Mouse (Mus musculus) C2C12 (cell line): ENCODE data around the gene Tmem151a. TPM values are rescaled to one million over a fixed set of nuclear protein-coding genes. Genes with fewer than 3 reads are reported as not detected.
A peak's percentile ranks its signal among the peaks of the same experiment; 100 is the strongest.

Source experiments
- H3K27me3 ChIP-seq: one replicate; pipeline ENCODE4 v1.6.1; 2011; ENCODE audit not compliant: control insufficient read depth, insufficient read depth, insufficient read length
- H3K36me3 ChIP-seq: one replicate; pipeline ENCODE4 v1.6.1; 2011; ENCODE audit not compliant: control insufficient read depth, insufficient read depth
- H3K4me3 ChIP-seq: one replicate; pipeline ENCODE4 v1.5.1; 2011; ENCODE audit warnings: mild to moderate bottlenecking, control low read depth; ENCODE audit not compliant: poor library complexity, insufficient read depth, severe bottlenecking
- H3K79me2 ChIP-seq: one replicate; pipeline ENCODE4 v1.6.1; 2011; ENCODE audit not compliant: control insufficient read depth, insufficient read depth
- H3K79me3 ChIP-seq: one replicate; pipeline ENCODE4 v1.6.1; 2011; ENCODE audit warnings: low read depth, control low read depth
- H3ac ChIP-seq: one replicate; pipeline ENCODE3; 2011; ENCODE audit warnings: low read depth; ENCODE audit not compliant: control insufficient read depth, insufficient read length
- CEBPB ChIP-seq: IDR thresholded peaks from one replicate; pipeline ENCODE4 v1.6.1; 2011; ENCODE audit warnings: low read depth, mild to moderate bottlenecking, control low read depth, moderate library complexity
- CTCF ChIP-seq: IDR thresholded peaks from one replicate; pipeline ENCODE4 v1.5.1; 2011; ENCODE audit not compliant: control insufficient read depth, insufficient read depth, insufficient read length
- FOSL1 ChIP-seq: IDR thresholded peaks from one replicate; pipeline ENCODE4 v1.8.0; 2011; ENCODE audit warnings: mild to moderate bottlenecking, low read length; ENCODE audit not compliant: poor library complexity, insufficient read depth, severe bottlenecking
- MAX ChIP-seq: IDR thresholded peaks from one replicate; pipeline ENCODE4 v1.6.1; 2011; ENCODE audit warnings: mild to moderate bottlenecking, control low read depth
- MYOD1 ChIP-seq: IDR thresholded peaks from one replicate; pipeline ENCODE4 v1.6.1; 2011; ENCODE audit warnings: low read depth; ENCODE audit not compliant: control insufficient read depth, insufficient read length
- MYOG ChIP-seq: IDR thresholded peaks from one replicate; pipeline ENCODE4 v1.6.1; 2011; ENCODE audit not compliant: control insufficient read depth, insufficient read length; ENCODE audit errors: extremely low read depth
- USF1 ChIP-seq: IDR thresholded peaks from one replicate; pipeline ENCODE4 v1.6.1; 2011; ENCODE audit warnings: low read depth, mild to moderate bottlenecking, control low read depth, moderate library complexity
- polyA plus RNA-seq: library from polyadenylated mRNA; unstranded; fragments of >200 nt; fragmentation: generic; extraction: Trizol; gene quantifications from one replicate; pipeline ENCODE4 v1.2.1, GENCODE M21; 2012; ENCODE audit warnings: missing spikeins

Gene Tmem151a
- polyA plus RNA-seq, 1 experiment: 4.6 TPM

DNA sequence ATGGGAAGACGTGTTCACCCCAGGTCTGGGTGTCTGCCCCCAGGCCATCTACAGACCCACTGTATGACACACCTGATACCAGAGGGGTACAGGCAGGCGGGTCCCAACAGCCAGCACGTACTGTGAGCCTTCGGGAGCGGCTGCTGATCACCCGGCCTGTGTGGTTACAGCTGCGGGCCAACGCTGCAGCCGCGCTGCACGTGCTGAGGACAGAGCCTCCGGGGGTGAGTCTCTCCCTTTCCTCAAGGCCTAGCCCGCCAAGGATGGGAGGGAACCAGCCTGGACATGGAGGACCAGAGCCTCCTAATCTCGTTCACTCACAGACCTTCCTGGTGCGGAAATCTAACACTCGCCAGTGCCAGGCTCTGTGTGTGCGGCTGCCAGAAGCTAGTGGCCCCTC lies 34.3 kb downstream of the Tmem151a start:
- peaks cover 43% of the 10 kb centered on the region for H3K79me3 ChIP-seq
- H3K4me3 ChIP-seq: peak overlapping the region; percentile 84
- H3K27me3 ChIP-seq: no peaks in the 10 kb centered on the region
- H3K36me3 ChIP-seq: peaks cover 63% of the 10 kb centered on the region
- no peak for TF ChIP-seq CEBPB
- TF ChIP-seq MAX: peak; percentile 56
- peaks cover 56% of the 10 kb centered on the region for H3K79me2 ChIP-seq
- H3ac ChIP-seq: peak overlapping the region; percentile 87

DNA sequence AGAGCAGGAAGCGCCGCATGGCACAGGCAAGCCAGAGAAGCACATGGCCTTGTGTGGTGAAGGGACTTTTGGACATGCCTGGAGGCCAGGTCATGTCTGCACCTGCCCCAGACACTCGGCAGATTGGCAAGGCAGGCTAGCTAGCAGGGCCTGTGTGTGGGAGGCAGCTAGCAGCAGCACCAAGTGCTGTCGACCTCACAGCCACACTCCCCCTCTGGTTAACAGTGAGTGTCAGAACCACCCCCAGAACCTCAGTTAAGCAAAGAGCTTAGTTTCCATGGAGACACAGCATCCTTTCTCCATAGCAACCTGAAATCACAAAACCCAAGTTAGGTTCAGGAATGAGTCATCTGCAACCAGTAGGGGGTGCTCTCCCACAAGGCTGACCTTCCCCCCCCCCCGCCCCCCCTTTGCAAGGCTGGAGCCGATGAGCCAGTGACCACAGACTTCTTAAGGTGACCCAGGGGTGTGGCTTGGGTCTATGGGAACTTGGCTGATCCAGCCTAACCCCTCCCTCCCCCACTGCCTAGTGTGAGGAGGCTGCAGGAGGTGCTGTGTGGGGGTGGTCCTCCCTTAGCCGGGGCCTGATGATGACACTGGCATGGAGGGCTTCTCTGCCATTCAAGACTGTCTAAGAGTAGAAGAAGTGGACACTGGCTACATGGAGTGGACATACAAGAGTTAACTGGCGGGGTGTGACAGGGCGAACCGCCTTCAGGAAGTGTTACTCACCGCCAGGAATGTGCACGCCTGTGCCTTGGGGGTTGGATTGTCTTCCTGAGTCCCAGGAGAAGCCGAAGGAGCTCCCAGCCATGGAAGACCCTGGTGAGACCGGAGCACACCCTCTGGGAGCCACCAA lies 35.1 kb downstream of the Tmem151a start, which contains the start of gene Rin1:
Rin1 (plus strand) TSS at position 435 of the 859 bp plus-strand sequence.
- Histone ChIP-seq H3ac (peak within 1 kb of the TSS; percentile 87), H3K36me3 (peaks cover 60% of the 10 kb centered on the region), H3K79me3 (peaks cover 43% of the 10 kb centered on the region), H3K4me3 (peak within 1 kb of the TSS; percentile 84), H3K27me3 (no peaks in the 10 kb centered on the region), H3K79me2 (peaks cover 57% of the 10 kb centered on the region)
- no peak for TF ChIP-seq FOSL1
- TF ChIP-seq CTCF: peak; percentile 25
- no peak for TF ChIP-seq MYOG
- TF ChIP-seq USF1: no peak
- TF ChIP-seq MAX: peak; percentile 70
- TF ChIP-seq MYOD1: peak; percentile 54
- TF ChIP-seq CEBPB: no peak

DNA sequence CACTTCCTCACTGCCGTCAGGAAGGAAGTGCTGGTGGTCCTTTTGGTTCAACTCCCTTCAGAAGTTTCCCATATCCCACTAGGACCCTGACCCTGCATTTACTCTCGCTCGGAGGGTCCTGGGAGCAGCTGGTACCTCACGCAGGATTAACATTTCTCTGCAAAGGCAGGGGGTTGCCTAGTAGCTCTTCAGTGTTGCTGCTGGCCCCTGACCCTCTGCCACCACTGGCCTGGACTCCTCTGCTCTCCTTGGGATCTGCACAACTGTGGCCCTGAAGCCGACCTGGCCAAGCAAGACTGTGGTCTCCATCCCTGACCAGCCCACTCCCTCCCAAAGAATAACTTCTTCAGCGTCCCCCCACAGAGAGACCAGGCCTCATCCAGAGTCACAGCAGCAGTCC lies 36.0 kb downstream of the Tmem151a start:
- TF ChIP-seq MYOG (no peak), USF1 (no peak), CEBPB (no peak), MYOD1 (no peak)
- H3K27me3 ChIP-seq: no peaks in the 10 kb centered on the region
- peaks cover 38% of the 10 kb centered on the region for H3K79me3 ChIP-seq
- H3ac ChIP-seq: peak overlapping the region; percentile 7
- H3K4me3 ChIP-seq: no peak overlapping the region
- H3K36me3 ChIP-seq: peaks cover 53% of the 10 kb centered on the region
- peaks cover 55% of the 10 kb centered on the region for H3K79me2 ChIP-seq

DNA sequence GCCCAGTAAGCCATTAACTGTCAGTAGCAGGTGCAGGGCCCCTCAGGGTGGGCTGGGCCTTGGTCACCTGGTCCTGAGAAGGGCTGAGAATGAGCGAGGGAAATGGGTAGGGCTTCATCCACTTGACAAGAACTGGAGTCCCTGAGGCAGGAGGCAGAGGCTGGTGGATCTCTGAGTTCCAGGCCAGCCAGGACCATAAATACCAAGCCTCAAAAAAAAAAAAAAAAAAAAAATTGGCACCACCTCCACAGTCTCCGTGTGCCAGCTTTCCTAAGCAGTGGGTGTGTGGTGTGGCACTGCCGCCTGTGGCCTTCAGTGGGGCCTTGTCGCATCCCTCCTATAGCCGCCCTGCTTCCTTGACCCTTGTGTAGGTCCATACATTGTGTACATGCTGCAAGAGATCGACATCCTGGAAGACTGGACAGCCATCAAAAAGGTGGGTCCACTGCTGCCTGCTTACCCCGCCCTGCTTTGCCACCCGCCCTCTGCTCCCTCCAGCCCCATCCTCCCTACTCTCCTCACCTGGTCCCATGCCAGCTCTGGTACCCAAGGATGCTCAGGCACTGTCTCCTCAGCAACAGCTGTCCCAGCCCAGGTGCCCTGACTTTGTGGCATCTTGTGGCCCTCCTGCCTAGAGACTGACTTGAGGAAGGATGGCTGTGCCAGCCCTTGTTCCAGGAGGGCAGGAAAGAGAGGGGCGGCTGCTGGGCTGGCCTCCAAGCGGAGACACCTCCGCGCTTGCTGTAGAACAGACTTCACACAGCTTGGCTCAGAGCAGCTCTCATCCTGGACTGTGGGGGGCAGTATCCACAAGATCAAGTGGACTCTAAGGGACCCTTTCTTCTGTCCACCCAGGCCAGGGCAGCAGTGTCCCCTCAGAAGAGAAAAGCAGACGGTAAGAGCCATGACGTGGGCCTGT lies 36.9 kb downstream of the Tmem151a start:
- peaks cover 34% of the 10 kb centered on the region for H3K79me3 ChIP-seq
- H3ac ChIP-seq: no peak overlapping the region
- TF ChIP-seq MYOG (no peak), MAX (no peak), MYOD1 (no peak), CEBPB (no peak), FOSL1 (no peak), CTCF (no peak), USF1 (no peak)
- H3K4me3 ChIP-seq: no peak overlapping the region
- no peaks in the 10 kb centered on the region for H3K27me3 ChIP-seq
- H3K36me3 ChIP-seq: peaks cover 46% of the 10 kb centered on the region
- peaks cover 55% of the 10 kb centered on the region for H3K79me2 ChIP-seq

DNA sequence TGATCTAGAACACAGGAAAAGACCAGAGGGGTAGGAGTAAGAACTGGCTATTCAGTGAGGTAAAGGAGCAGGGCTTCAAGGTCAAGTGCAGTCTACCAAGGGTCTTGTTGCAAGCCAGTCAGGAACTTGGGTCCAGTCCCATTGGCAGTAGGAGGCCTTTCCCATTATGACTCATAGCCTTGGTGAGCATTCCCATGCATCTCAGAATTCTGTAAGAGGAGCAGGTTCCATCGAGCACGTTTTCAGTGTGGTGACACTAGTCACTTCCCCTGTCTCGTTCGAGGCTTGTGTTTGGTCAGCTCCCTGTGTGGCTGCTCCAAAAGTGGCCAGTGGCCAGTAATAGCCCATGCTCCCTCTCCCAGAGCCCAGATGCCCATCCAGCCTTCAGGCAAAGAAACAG lies 39.8 kb downstream of the Tmem151a start:
- H3K79me2 ChIP-seq: peaks cover 52% of the 10 kb centered on the region
- H3K36me3 ChIP-seq: peaks cover 42% of the 10 kb centered on the region
- no peaks in the 10 kb centered on the region for H3K27me3 ChIP-seq
- H3K4me3 ChIP-seq: no peak overlapping the region
- no peak overlapping the region for H3ac ChIP-seq
- TF ChIP-seq CTCF (no peak), MAX (peak; percentile 56), MYOD1 (no peak), CEBPB (no peak), MYOG (no peak), FOSL1 (no peak)
- H3K79me3 ChIP-seq: peaks cover 25% of the 10 kb centered on the region

DNA sequence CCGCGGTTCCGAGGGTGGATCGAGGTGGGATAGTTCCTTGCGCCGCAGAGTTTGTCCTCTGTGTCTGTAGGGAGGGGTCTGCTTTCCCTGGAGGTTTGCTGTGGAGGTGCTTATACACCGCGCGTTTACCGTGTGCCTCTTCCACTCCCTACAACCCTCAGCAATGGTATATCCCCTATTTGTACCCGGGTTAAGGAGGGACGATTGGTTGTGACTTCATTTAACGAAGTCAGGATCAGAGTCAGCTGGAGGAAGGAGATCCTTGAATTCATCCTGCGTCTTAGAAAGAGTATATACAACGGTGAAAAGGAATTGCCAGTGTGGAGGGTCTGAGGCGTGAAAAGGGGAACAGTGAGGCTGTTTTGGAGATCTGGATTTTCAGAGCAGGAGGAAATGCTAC lies 43.7 kb downstream of the Tmem151a start:
- H3K27me3 ChIP-seq: no peaks in the 10 kb centered on the region
- H3K79me3 ChIP-seq: peaks cover 30% of the 10 kb centered on the region
- TF ChIP-seq CTCF (no peak), USF1 (no peak), MYOD1 (no peak), CEBPB (no peak), MYOG (no peak), MAX (no peak), FOSL1 (no peak)
- peak overlapping the region; percentile 92 for H3ac ChIP-seq
- H3K79me2 ChIP-seq: peaks cover 69% of the 10 kb centered on the region
- H3K4me3 ChIP-seq: peak overlapping the region; percentile 72
- peaks cover 21% of the 10 kb centered on the region for H3K36me3 ChIP-seq
